Mouse (Mus musculus) liver, adult 2 months (tissue): ENCODE results near the gene Timm13. TPM values are rescaled to one million over a fixed set of nuclear protein-coding genes. Genes with fewer than 3 reads are reported as not detected.
A peak's percentile ranks its signal among the peaks of the same experiment; 100 is the strongest.

Source experiments
- DNase-seq: peaks from one replicate; pipeline ENCODE4 v3.0.0-alpha.2; 2011; ENCODE audit warnings: low read depth, low spot score; ENCODE audit errors: extremely low read depth
- H3K27ac ChIP-seq: fragments of 200-500 bp; replicated peaks from 2 replicates; pipeline ENCODE4 v1.5.1; 2012; ENCODE audit warnings: low read depth, mild to moderate bottlenecking, control low read depth, inconsistent platforms, low read length; ENCODE audit not compliant: insufficient read depth
- H3K27me3 ChIP-seq: fragments of 200-500 bp; 2 replicates; pipeline ENCODE4 v1.6.1; 2012; ENCODE audit warnings: mild to moderate bottlenecking, moderate library complexity, low read length, inconsistent platforms; ENCODE audit not compliant: control insufficient read depth, insufficient read depth
- H3K36me3 ChIP-seq: fragments of 200-500 bp; 2 replicates; pipeline ENCODE4 v1.6.1; 2012; ENCODE audit warnings: low read length, inconsistent platforms; ENCODE audit not compliant: control insufficient read depth, insufficient read depth
- H3K4me1 ChIP-seq: fragments of 200-500 bp; 2 replicates; pipeline ENCODE4 v1.6.1; 2011; ENCODE audit warnings: low read length; ENCODE audit not compliant: control insufficient read depth, insufficient read depth
- H3K4me3 ChIP-seq: fragments of 200-500 bp; 2 replicates; pipeline ENCODE4 v1.5.1; 2011; ENCODE audit warnings: low read depth, mild to moderate bottlenecking, control low read depth, low read length, moderate library complexity; ENCODE audit not compliant: insufficient read depth
- H3K79me2 ChIP-seq: fragments of 200-500 bp; 2 replicates; pipeline ENCODE4 v1.6.1; 2012; ENCODE audit warnings: inconsistent platforms, mild to moderate bottlenecking, low read length, moderate library complexity; ENCODE audit not compliant: control insufficient read depth, insufficient read depth
- H3K9ac ChIP-seq: fragments of 200-500 bp; 2 replicates; pipeline ENCODE4 v1.6.1; 2012; ENCODE audit warnings: low read depth, mild to moderate bottlenecking, control low read depth, inconsistent platforms, low read length
- CTCF ChIP-seq: fragments of 200-500 bp; IDR thresholded peaks from 2 replicates; pipeline ENCODE4 v1.5.1; 2011; ENCODE audit warnings: low read depth, low read length, control low read depth
- POLR2A ChIP-seq: fragments of 200-500 bp; IDR thresholded peaks from 2 replicates; pipeline ENCODE4 v1.6.1; 2011; ENCODE audit warnings: low read length, control low read depth; ENCODE audit not compliant: insufficient read depth; ENCODE audit errors: extremely low read depth
- WGBS: fragments of 180-500 bp; shearing (Covaris S2); methylation state at CpG from one replicate; pipeline ENCODE4 v1.1.7; 2018; 5-methylcytosine and 5-hydroxymethylcytosine counted together
- polyA plus RNA-seq: library from polyadenylated mRNA; depleted of rRNA; stranded (reverse); fragments of >200 nt; gene quantifications from 2 replicates; pipeline ENCODE4 v1.2.3, GENCODE M21; 2012
- total RNA-seq: library from RNA; depleted of rRNA; stranded (reverse); fragments of >200 nt; gene quantifications from 2 replicates; pipeline ENCODE4 v1.2.3, GENCODE M21; 2014

Gene Timm13
- total and polyA plus RNA-seq, 2 experiments: 79.9 to 388 TPM

DNA sequence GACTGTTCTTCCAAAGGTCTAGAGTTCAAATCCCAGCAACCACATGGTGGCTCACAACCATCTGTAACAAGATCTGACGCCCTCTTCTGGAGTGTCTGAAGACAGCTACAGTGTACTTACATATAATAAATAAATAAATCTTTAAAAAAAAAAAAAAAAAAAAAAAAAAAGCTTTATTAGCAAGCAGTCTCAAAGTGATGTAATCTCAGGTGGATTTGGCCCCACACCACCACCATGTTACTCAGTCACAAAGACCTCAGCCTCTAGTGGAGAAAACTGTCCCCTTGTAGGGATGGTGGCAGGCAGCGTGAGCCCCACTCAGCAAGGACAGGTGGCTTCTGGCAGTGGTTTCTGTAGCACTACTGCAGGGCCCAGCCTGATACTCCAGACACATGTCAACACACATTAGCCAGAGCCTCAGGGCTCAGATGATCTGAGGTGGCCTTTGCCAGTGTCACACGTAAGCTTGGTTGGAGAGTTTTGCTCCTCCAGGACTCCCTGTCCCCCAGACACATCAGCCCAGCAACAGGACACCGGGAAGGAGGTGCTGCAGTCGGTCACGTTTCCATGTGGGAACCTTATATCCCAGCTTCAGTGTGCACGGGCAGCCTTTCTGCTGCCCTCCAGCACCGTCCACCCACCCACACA lies 12.7 kb upstream of the Timm13 start:
- TF ChIP-seq POLR2A (no peak), CTCF (no peak)
- Histone ChIP-seq H3K4me3 (no peak overlapping the region), H3K36me3 (no peaks in the 10 kb centered on the region), H3K9ac (no peak overlapping the region), H3K4me1 (peaks cover 21% of the 10 kb centered on the region), H3K27me3 (no peaks in the 10 kb centered on the region), H3K27ac (peak overlapping the region; percentile 62), H3K79me2 (peaks cover 4% of the 10 kb centered on the region; the same call in 1 of the 2 replicates)
- no peak for DNase-seq
- 76% methylated on average over 8 of the region's 8 CpGs for WGBS

DNA sequence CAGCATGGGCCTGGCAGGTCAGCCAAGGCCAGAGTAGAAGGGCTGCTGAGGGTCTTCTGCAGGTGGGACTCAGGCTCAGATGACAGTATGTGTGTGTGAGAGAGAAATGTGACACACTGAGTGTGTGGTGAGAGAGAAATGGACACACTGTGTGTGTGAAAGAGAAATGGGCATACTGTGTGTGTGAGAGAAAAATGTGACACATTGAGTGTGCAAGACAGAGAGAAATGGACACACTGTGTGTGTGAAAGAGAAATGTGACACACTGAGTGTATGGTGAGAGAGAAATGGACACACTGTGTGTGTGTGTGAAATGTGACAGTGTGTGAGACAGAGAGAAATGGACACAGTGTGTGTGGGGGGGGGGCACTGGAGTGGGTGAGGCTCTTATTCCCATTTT lies 11.1 kb upstream of the Timm13 start:
- no peak overlapping the region for H3K4me3 ChIP-seq
- no peak for TF ChIP-seq POLR2A
- TF ChIP-seq CTCF: no peak
- DNase-seq: no peak
- H3K79me2 ChIP-seq: peaks cover 4% of the 10 kb centered on the region; the same call in 1 of the 2 replicates
- H3K27ac ChIP-seq: no peak overlapping the region
- no peak overlapping the region for H3K9ac ChIP-seq
- H3K4me1 ChIP-seq: peaks cover 15% of the 10 kb centered on the region
- no peaks in the 10 kb centered on the region for H3K36me3 ChIP-seq
- no peaks in the 10 kb centered on the region for H3K27me3 ChIP-seq

DNA sequence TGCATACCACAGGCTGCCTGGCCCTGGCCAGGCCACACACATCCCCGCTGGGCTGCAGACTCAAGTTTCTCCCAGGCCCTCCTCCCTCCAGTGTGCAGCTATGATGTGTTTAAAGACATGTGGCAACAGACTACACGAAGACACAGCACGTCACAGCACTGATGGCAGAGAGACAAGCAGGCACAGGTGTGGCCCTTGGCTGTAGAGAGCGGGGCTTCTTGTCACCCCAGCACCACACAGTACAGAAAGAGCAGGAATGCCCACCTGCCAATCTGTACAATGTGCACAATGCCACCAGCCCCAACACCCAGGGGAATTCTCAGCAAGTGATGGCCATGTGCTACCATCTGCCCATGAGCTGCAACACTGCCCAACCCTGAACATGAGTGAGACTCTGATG lies 10.6 kb upstream of the Timm13 start:
- Histone ChIP-seq H3K4me1 (peaks cover 15% of the 10 kb centered on the region), H3K9ac (no peak overlapping the region), H3K4me3 (no peak overlapping the region), H3K36me3 (no peaks in the 10 kb centered on the region), H3K27me3 (no peaks in the 10 kb centered on the region), H3K27ac (no peak overlapping the region), H3K79me2 (peaks cover 4% of the 10 kb centered on the region; the same call in 1 of the 2 replicates)
- no peak for DNase-seq
- TF ChIP-seq POLR2A (no peak), CTCF (no peak)
- 95% methylated on average over 4 of the region's 4 CpGs for WGBS

- H3K4me3 ChIP-seq: no peak overlapping the region
- H3K27ac ChIP-seq: no peak overlapping the region
- no peaks in the 10 kb centered on the region for H3K36me3 ChIP-seq
- peaks cover 4% of the 10 kb centered on the region; the same call in 1 of the 2 replicates for H3K79me2 ChIP-seq
- TF ChIP-seq POLR2A (no peak), CTCF (no peak)
- no peak for DNase-seq
- peaks cover 9% of the 10 kb centered on the region; the same call in 1 of the 2 replicates for H3K4me1 ChIP-seq
- H3K9ac ChIP-seq: no peak overlapping the region
- no peaks in the 10 kb centered on the region for H3K27me3 ChIP-seq
- WGBS: 98% methylated on average over 22 of the region's 22 CpGs
These were observed 8.8 kb upstream of the Timm13 start for GRCm38 (mm10) chr10:80909375-80910162.

GRCm38 (mm10) chr10:80904709-80905108 lies 3.9 kb upstream of the Timm13 start:
- no peak overlapping the region for H3K9ac ChIP-seq
- peaks cover 4% of the 10 kb centered on the region for H3K4me1 ChIP-seq
- TF ChIP-seq CTCF (no peak), POLR2A (no peak)
- 92% methylated on average over 11 of the region's 11 CpGs for WGBS
- no peaks in the 10 kb centered on the region for H3K27me3 ChIP-seq
- H3K27ac ChIP-seq: no peak overlapping the region
- DNase-seq: no peak
- no peaks in the 10 kb centered on the region for H3K36me3 ChIP-seq
- H3K79me2 ChIP-seq: no peaks in the 10 kb centered on the region
- no peak overlapping the region for H3K4me3 ChIP-seq
